Mouse (Mus musculus) forebrain, embryonic 16.5 days (tissue): ENCODE results near the gene Sun3. TPM values are rescaled to one million over a fixed set of nuclear protein-coding genes. Genes with fewer than 3 reads are reported as not detected.

Source experiments
- ATAC-seq: fragments of 200-750 bp; cut with Nextera tagmentation; 2 replicates; pipeline ENCODE4 v1.8.0; 2017; ENCODE audit warnings: mild to moderate bottlenecking, moderate library complexity
- H3K27ac ChIP-seq: fragments of 300-500 bp; sonication (generic); 2 replicates; pipeline ENCODE4 v1.5.1; 2014; ENCODE audit warnings: low read length, control low read depth
- H3K27me3 ChIP-seq: fragments of 300-500 bp; sonication (generic); replicated peaks from 2 replicates; pipeline ENCODE4 v1.6.1; 2014; ENCODE audit warnings: low read length; ENCODE audit not compliant: control insufficient read depth, insufficient read depth
- H3K36me3 ChIP-seq: fragments of 300-500 bp; sonication (generic); 2 replicates; pipeline ENCODE4 v1.6.1; 2014; ENCODE audit not compliant: control insufficient read depth, insufficient read depth
- H3K4me1 ChIP-seq: fragments of 300-500 bp; sonication (generic); replicated peaks from 2 replicates; pipeline ENCODE4 v1.6.1; 2014; ENCODE audit warnings: low read length; ENCODE audit not compliant: control insufficient read depth, insufficient read depth
- H3K4me2 ChIP-seq: fragments of 300-500 bp; sonication (generic); 2 replicates; pipeline ENCODE4 v1.6.1; 2014; ENCODE audit warnings: mild to moderate bottlenecking, low read length, control low read depth
- H3K4me3 ChIP-seq: fragments of 300-500 bp; sonication (generic); replicated peaks from 2 replicates; pipeline ENCODE4 v1.5.1; 2014; ENCODE audit warnings: mild to moderate bottlenecking, low read length, control low read depth
- H3K9ac ChIP-seq: fragments of 300-500 bp; sonication (generic); replicated peaks from 2 replicates; pipeline ENCODE4 v1.6.1; 2014; ENCODE audit warnings: low read depth, low read length, control low read depth
- H3K9me3 ChIP-seq: fragments of 300-500 bp; sonication (generic); 2 replicates; pipeline ENCODE4 v1.6.1; 2016; ENCODE audit warnings: low read length; ENCODE audit not compliant: control insufficient read depth
- WGBS: fragments of 180-500 bp; shearing (Covaris S2); extraction: QIAGEN DNeasy Blood & Tissue Kit; methylation state at CpG from one replicate; pipeline ENCODE4 v1.1.7; 2014; 5-methylcytosine and 5-hydroxymethylcytosine counted together
- polyA plus RNA-seq: library from polyadenylated mRNA; unstranded; fragments of >200 nt; fragmentation: Nextera tagmentation; extraction: Ambion mirVana; gene quantifications from 2 replicates; pipeline ENCODE4 v1.2.1, GENCODE M21; 2015

The Sun3 gene
- polyA plus RNA-seq, 1 experiment from 2014 or later = 0.24 TPM

GRCm38 (mm10) chr11:8970509-8970908 lies 78.3 kb downstream of the Sun3 start:
- Histone ChIP-seq H3K9ac (no peak overlapping the region), H3K27me3 (no peaks in the 10 kb centered on the region), H3K4me2 (no peak overlapping the region), H3K4me3 (no peak overlapping the region), H3K27ac (no peak overlapping the region), H3K9me3 (no peaks in the 10 kb centered on the region), H3K4me1 (no peaks in the 10 kb centered on the region), H3K36me3 (no peaks in the 10 kb centered on the region)
- ATAC-seq = no peak
- 83% methylated on average over 9 of the region's 9 CpGs for WGBS

- Histone ChIP-seq H3K4me2 (no peak overlapping the region), H3K9ac (no peak overlapping the region), H3K9me3 (no peaks in the 10 kb centered on the region), H3K27ac (no peak overlapping the region), H3K4me3 (no peak overlapping the region), H3K4me1 (no peaks in the 10 kb centered on the region), H3K27me3 (no peaks in the 10 kb centered on the region), H3K36me3 (no peaks in the 10 kb centered on the region)
- no peak for ATAC-seq
- 96% methylated on average over 7 of the region's 7 CpGs for WGBS
These were observed 80.7 kb downstream of the Sun3 start for GRCm38 (mm10) chr11:8968094-8968493.

Other genes with a start within 250 kb of the Sun3 start
- 0.14 and 0.23 TPM in 2 replicates for gene Pkd1l1, start 75.7 kb downstream of the Sun3 start, polyA plus RNA-seq
- 9.3 and 10.4 TPM in 2 replicates for gene Hus1, start 37.8 kb downstream of the Sun3 start, polyA plus RNA-seq
- 0.75 and 1.3 TPM in 2 replicates for gene Gm11992, start 397 bp downstream of the Sun3 start, polyA plus RNA-seq
- 1.0 and 2.7 TPM in 2 replicates for gene Upp1, start 69.1 kb upstream of the Sun3 start, polyA plus RNA-seq
- 0.04 TPM in 1 of 2 replicates, not detected in the other for gene Abca13, start 143.0 kb upstream of the Sun3 start, polyA plus RNA-seq